Mouse (Mus musculus): ENCODE data around the gene Tekt1.

- TF ChIP-seq MAFK (IDR thresholded peaks at IDR 0.05; ENCODE audit: insufficient read depth, low read depth, low read length), result no peak
- peak; percentile 58 for TF ChIP-seq ZNF384 (IDR thresholded peaks at IDR 0.05; ENCODE audit: low read depth, low read length)
- peak; percentile 66 for TF ChIP-seq ZC3H11A (IDR thresholded peaks at IDR 0.05; ENCODE audit: borderline replicate concordance, low read depth, low read length)
- no peak for TF ChIP-seq HCFC1 (IDR thresholded peaks at IDR 0.05; ENCODE audit: borderline replicate concordance, insufficient read depth, low read length)
- no peak for TF ChIP-seq CHD2 (IDR thresholded peaks at IDR 0.05; ENCODE audit: low read depth, low read length)
Measured at GRCm38 (mm10) chr11:72324431-72324830, 37.8 kb downstream of the Tekt1 start.

Data from ES-E14 (cell line).